Mouse (Mus musculus): ENCODE measurements at regions not wholly inside any gene's neighbourhood (a gene's known extent, or its start where the extent isn't known, plus 50 kb on each side); places are given as distances from the start of the nearest gene placed in this dataset.
"Not testable (repeated sequence)": the region's sequence is repeated elsewhere in the genome, so short reads cannot be mapped to it uniquely, and the experiment has no call there.

- not testable (repeated sequence) for TF ChIP-seq CTCF (IDR thresholded peaks at IDR 0.05; ENCODE audit: low read depth, low read length); GATA1 (IDR thresholded peaks at IDR 0.05; ENCODE audit: borderline replicate concordance, low read length)
These were observed 213.6 kb downstream of the Gm31371 start for GRCm38 (mm10) chr8:20116785-20117184.
